ENCODE assay signal across 17 mouse cellular contexts in the genomic region with DNA sequence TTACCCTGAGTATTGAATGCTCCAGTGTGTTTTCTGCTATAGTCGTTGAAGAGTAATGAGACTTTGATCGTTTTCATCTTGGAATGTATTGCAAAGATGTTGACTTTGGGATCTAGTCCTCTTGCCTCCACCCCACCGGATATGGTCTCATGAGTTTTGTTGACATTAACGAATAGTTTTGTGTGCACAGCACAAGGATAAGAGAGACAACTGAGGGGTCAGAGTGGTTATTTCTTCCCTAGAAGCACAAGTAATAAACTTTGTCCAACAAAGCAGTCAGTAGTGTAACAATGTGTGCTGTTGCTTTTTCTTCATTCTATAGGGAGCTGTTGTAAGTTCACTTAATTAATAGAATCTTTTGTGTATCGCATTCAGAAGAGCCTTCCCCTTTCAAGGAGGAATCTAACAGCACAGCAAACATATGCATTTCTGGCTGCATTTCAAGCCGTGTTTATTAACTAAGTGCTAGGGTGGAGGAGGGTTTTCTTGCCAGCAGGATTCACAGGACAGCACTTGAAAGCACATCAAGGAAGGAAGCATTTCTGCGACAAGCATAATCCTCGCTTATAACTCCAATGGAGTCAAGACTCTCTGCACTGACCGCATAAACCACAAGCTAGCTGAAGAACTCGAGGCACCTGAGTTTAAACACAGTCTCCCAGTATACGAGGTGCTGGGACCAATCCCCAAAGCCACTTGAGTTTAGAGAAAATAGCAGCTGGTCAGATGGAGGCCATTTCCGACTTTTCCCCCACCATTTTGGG. TPM values are rescaled to one million over a fixed set of nuclear protein-coding genes. Genes with fewer than 3 reads are reported as not detected.
DNase-seq lines count a peak whose midpoint lies in the region; ATAC-seq and TF ChIP-seq lines count a peak whose summit lies in the region.
"Had no signal": no experiment of that assay in that cellular context is flagged by ENCODE, and none has a peak within 500 bp of the region (broad histone marks: within the 10 kb centered on the region; RNA-seq: fewer than 3 reads in every experiment).

No protein-coding gene starts in this region.

- ATAC-seq in forebrain, embryonic 16.5 days, result 0 out of 2 replicates have a peak, but pooled peaks have one; percentile 18
- ATAC-seq in forebrain, postnatal 0 days, result no peak
- ATAC-seq in limb, embryonic 13.5 days (ENCODE audit: low FRiP score, low read depth), result peak; percentile 44; the same call in 1 of the 2 replicates
- ATAC-seq in frontal cortex, adult (ENCODE audit: low TSS enrichment), result no peak

- peaks cover 14% of the 10 kb centered on the region for H3K4me1 ChIP-seq in forebrain, embryonic 16.5 days (replicated peaks; ENCODE audit: control insufficient read depth, insufficient read depth, low read length)
- peaks cover 8% of the 10 kb centered on the region; the same call in 1 of the 2 replicates for H3K4me1 ChIP-seq in forebrain, postnatal 0 days (ENCODE audit: insufficient read depth)
- H3K4me1 ChIP-seq in limb, embryonic 13.5 days, result peaks cover 17% of the 10 kb centered on the region
- peaks cover 12% of the 10 kb centered on the region; the same call in 1 of the 2 replicates for H3K4me1 ChIP-seq in limb, embryonic 10.5 days
- H3K4me1 ChIP-seq in small intestine, adult 2 months (ENCODE audit: control insufficient read depth, insufficient read depth, insufficient read length, low read length), result peaks cover 13% of the 10 kb centered on the region; the same call in 1 of the 2 replicates
- H3K4me1 ChIP-seq: hindbrain, embryonic 12.5 days; midbrain, embryonic 12.5 days had no signal

- no peak overlapping the region for H3K9ac ChIP-seq in forebrain, embryonic 16.5 days (replicated peaks; ENCODE audit: low read depth, low read length)
- no peak overlapping the region for H3K9ac ChIP-seq in forebrain, postnatal 0 days
- H3K9ac ChIP-seq in limb, embryonic 13.5 days, result no peak overlapping the region
- H3K9ac ChIP-seq: hindbrain, embryonic 12.5 days; midbrain, embryonic 12.5 days had no signal

- DNase-seq in forebrain, postnatal 0 days, result no peak
- no peak for DNase-seq in limb, embryonic 10.5 days (ENCODE audit: low spot score)
- peak; percentile 85 for DNase-seq in brain, embryonic 14.5 days (ENCODE audit: low read depth)
- DNase-seq in gastrocnemius, postnatal 10 days, result no peak
- DNase-seq: cerebellum, postnatal 14 days; heart, adult 18-20 months; kidney, postnatal 10 days; layer of hippocampus, postnatal 36 days; left cerebral cortex, postnatal 4 days; thymus, postnatal 36 days had no signal

- no peaks in the 10 kb centered on the region for H3K36me3 ChIP-seq in forebrain, embryonic 16.5 days (ENCODE audit: control insufficient read depth, insufficient read depth)
- H3K36me3 ChIP-seq in forebrain, postnatal 0 days (ENCODE audit: insufficient read depth), result no peaks in the 10 kb centered on the region
- no peaks in the 10 kb centered on the region for H3K36me3 ChIP-seq in limb, embryonic 13.5 days
- no peaks in the 10 kb centered on the region for H3K36me3 ChIP-seq in limb, embryonic 10.5 days
- no peaks in the 10 kb centered on the region for H3K36me3 ChIP-seq in small intestine, adult 2 months (ENCODE audit: control insufficient read depth, insufficient read depth, low read length)
- H3K36me3 ChIP-seq: hindbrain, embryonic 12.5 days; midbrain, embryonic 12.5 days had no signal

- no peak for TF ChIP-seq CTCF in forebrain, postnatal 0 days (IDR thresholded peaks at IDR 0.05; ENCODE audit: low read depth)
- no peak for TF ChIP-seq CTCF in brain, embryonic 14.5 days (IDR thresholded peaks at IDR 0.05; ENCODE audit: borderline replicate concordance, extremely low read depth, insufficient read depth, insufficient read length)
- no peak for TF ChIP-seq CTCF in small intestine, adult 2 months (IDR thresholded peaks at IDR 0.05; ENCODE audit: extremely low read depth, insufficient read length, insufficient replicate concordance, low read depth, low read length)

- no peak overlapping the region for H3K4me3 ChIP-seq in forebrain, embryonic 16.5 days (replicated peaks; ENCODE audit: low read length)
- no peak overlapping the region for H3K4me3 ChIP-seq in forebrain, postnatal 0 days (ENCODE audit: low read depth, low read length)
- H3K4me3 ChIP-seq in limb, embryonic 13.5 days, result no peak overlapping the region
- H3K4me3 ChIP-seq in limb, embryonic 10.5 days, result no peak overlapping the region
- no peak overlapping the region for H3K4me3 ChIP-seq in small intestine, adult 2 months (ENCODE audit: low read depth, low read length)
- H3K4me3 ChIP-seq: hindbrain, embryonic 12.5 days; midbrain, embryonic 12.5 days had no signal

- no peaks in the 10 kb centered on the region for H3K9me3 ChIP-seq in forebrain, embryonic 16.5 days (ENCODE audit: control insufficient read depth, low read length)
- H3K9me3 ChIP-seq in forebrain, postnatal 0 days (ENCODE audit: low read length), result no peaks in the 10 kb centered on the region
- H3K9me3 ChIP-seq in limb, embryonic 13.5 days, result no peaks in the 10 kb centered on the region
- no peaks in the 10 kb centered on the region for H3K9me3 ChIP-seq in limb, embryonic 10.5 days (replicated peaks)
- H3K9me3 ChIP-seq: midbrain, embryonic 12.5 days had no signal

- H3K27me3 ChIP-seq in forebrain, embryonic 16.5 days (replicated peaks; ENCODE audit: control insufficient read depth, insufficient read depth, low read length), result no peaks in the 10 kb centered on the region
- no peaks in the 10 kb centered on the region for H3K27me3 ChIP-seq in forebrain, postnatal 0 days (ENCODE audit: insufficient read depth, low read length)
- H3K27me3 ChIP-seq in limb, embryonic 13.5 days, result no peaks in the 10 kb centered on the region
- peaks cover 7% of the 10 kb centered on the region; the same call in 1 of the 2 replicates for H3K27me3 ChIP-seq in limb, embryonic 10.5 days (ENCODE audit: low read depth, poor library complexity, severe bottlenecking)
- H3K27me3 ChIP-seq in small intestine, adult 2 months (ENCODE audit: control insufficient read depth, insufficient read depth, low read length), result no peaks in the 10 kb centered on the region
- H3K27me3 ChIP-seq: hindbrain, embryonic 12.5 days; midbrain, embryonic 12.5 days; Patski had no signal

- no peak for TF ChIP-seq POLR2A in brain, embryonic 14.5 days (IDR thresholded peaks at IDR 0.05; ENCODE audit: borderline replicate concordance, extremely low read depth, insufficient read depth, insufficient read length, poor library complexity, severe bottlenecking)
- TF ChIP-seq POLR2A in small intestine, adult 2 months (IDR thresholded peaks at IDR 0.05; ENCODE audit: low read depth, low read length), result no peak

- WGBS in forebrain, embryonic 16.5 days, result 39% methylated on average over 12 of the region's 12 CpGs
- WGBS in forebrain, postnatal 0 days, result 34% methylated on average over 12 of the region's 12 CpGs
- WGBS in limb, embryonic 13.5 days, result 63% methylated on average over 12 of the region's 12 CpGs
- whole genome bisulfite sequencing in limb, embryonic 10.5 days, result 89% methylated on average over 12 of the region's 12 CpGs
- 19% methylated on average over 12 of the region's 12 CpGs for WGBS in small intestine, adult 2 months

- 0 out of 2 replicates have a peak overlapping the region, but pooled peaks have one; percentile 25 for H3K4me2 ChIP-seq in forebrain, embryonic 16.5 days (ENCODE audit: low read length)
- no peak overlapping the region for H3K4me2 ChIP-seq in forebrain, postnatal 0 days (ENCODE audit: low read depth)
- H3K4me2 ChIP-seq in limb, embryonic 13.5 days (replicated peaks), result peak overlapping the region; percentile 11; the same call in 1 of the 2 replicates
- H3K4me2 ChIP-seq: hindbrain, embryonic 12.5 days; midbrain, embryonic 12.5 days had no signal

- peak overlapping the region; percentile 28; the same call in 1 of the 2 replicates for H3K27ac ChIP-seq in forebrain, embryonic 16.5 days (ENCODE audit: low read length)
- H3K27ac ChIP-seq in forebrain, postnatal 0 days (ENCODE audit: low read depth, low read length), result no peak overlapping the region
- no peak overlapping the region for H3K27ac ChIP-seq in limb, embryonic 13.5 days
- H3K27ac ChIP-seq in limb, embryonic 10.5 days, result no peak overlapping the region
- peak overlapping the region; percentile 60; the same call in 1 of the 2 replicates for H3K27ac ChIP-seq in small intestine, adult 2 months (ENCODE audit: insufficient read depth, low read depth, low read length)
- H3K27ac ChIP-seq: hindbrain, embryonic 12.5 days; midbrain, embryonic 12.5 days had no signal

RNA-seq across cellular contexts. Expression of a gene that starts 35.0 kb away (rescaled TPM):
- polyA plus RNA-seq in forebrain, embryonic 16.5 days (2015; fragmentation: Nextera tagmentation; extraction: Ambion mirVana), result 8.2 and 11.4 TPM in 2 replicates
- 56.2 and 66.9 TPM in 2 replicates for total RNA-seq in forebrain, postnatal 0 days (2014; rRNA removed)
- 8.8 and 11.3 TPM in 2 replicates for polyA plus RNA-seq in forebrain, postnatal 0 days (2015; fragmentation: Nextera tagmentation; extraction: Ambion mirVana)
- polyA plus RNA-seq in limb, embryonic 13.5 days (2015; fragmentation: Nextera tagmentation; extraction: Ambion mirVana), result 15.7 and 17.0 TPM in 2 replicates
- 14.9 and 17.1 TPM in 2 replicates for polyA plus RNA-seq in limb, embryonic 10.5 days (2016; fragmentation: Nextera tagmentation; extraction: Ambion mirVana)
- polyA plus RNA-seq in brain, embryonic 14.5 days (2012; rRNA removed), result 14.4 and 22.7 TPM in 2 replicates
- polyA plus RNA-seq in small intestine, adult 2 months (2012; rRNA removed), result 1.5 and 1.8 TPM in 2 replicates
- total RNA-seq in gastrocnemius, postnatal 10 days (2021), result 10 to 100 TPM; 22.7 to 28.4 TPM

Comparison
In these comparisons a context has a peak if more than half of its experiments do, and no peak if none do; other contexts are left out.
1. ATAC-seq: peak in forebrain, embryonic 16.5 days (single experiment) and limb, embryonic 13.5 days (single experiment); none in forebrain, postnatal 0 days (single experiment) and frontal cortex, adult (single experiment).
2. H3K27ac ChIP-seq: peak in forebrain, embryonic 16.5 days (single experiment) and small intestine, adult 2 months (single experiment); none in forebrain, postnatal 0 days (single experiment), limb, embryonic 13.5 days (single experiment) and limb, embryonic 10.5 days (single experiment).